Mouse (Mus musculus) layer of hippocampus, adult 11-12 months (tissue): ENCODE results near the gene 6030468B19Rik.

Experiments used
- DNase-seq: peaks from one replicate; pipeline ENCODE4 v3.0.0; 2022; ENCODE audit warnings: low spot score

Gene 6030468B19Rik

DNA sequence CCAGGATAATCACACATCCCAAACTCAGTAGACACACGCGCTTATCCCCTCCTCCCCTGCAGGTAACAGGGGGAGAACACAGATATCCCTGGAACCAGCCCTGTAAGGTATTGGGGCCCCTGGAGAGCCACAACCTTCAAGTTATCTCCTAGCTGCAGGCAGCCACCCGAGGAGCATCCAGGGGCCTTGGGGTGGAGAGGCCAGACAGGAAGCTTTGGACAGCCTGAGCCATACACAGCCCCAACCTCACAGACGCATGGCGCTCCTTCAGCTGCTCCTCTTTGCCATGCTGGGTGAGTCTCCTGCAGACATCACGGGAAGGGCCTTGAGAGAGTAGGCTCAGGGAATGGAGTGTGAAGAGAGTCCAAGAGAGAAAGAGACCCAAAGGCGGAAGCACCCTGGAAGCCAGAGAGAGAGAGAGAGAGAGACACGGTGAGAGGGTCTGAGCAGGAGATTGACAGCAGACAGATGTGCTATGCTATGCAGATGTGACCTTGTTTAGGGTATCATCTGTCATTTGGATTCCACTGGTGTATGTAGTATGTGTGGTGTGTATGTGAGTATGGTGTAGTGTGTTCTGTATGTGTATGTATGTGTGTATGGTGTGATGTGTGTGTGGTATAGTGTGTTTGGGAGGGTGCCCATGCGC is at the start of gene 6030468B19Rik:
TSS of gene 6030468B19Rik (plus strand) at position 150 of the 649 bp plus-strand sequence.
- DNase-seq, result no peak

DNA sequence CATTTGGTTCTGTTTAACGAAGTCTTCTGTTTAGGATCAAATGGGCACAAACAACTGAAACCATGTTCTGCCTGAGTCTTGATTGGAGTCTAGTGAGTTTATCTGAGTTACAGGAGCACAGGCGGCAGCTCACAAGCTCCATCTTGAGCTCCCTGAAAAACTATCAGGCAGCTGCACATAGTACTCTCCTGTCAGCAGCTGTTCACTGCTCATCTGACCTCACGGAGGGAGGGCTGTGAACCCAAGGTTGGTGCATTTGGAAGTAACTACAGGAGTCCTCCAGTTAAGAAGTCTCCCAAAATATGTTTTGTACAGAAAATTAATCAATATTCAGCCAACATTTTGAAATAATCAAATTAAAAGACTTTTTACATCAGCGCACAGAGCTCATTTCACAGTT is 48.8 kb upstream of the 6030468B19Rik start:
- DNase-seq, result no peak

DNA sequence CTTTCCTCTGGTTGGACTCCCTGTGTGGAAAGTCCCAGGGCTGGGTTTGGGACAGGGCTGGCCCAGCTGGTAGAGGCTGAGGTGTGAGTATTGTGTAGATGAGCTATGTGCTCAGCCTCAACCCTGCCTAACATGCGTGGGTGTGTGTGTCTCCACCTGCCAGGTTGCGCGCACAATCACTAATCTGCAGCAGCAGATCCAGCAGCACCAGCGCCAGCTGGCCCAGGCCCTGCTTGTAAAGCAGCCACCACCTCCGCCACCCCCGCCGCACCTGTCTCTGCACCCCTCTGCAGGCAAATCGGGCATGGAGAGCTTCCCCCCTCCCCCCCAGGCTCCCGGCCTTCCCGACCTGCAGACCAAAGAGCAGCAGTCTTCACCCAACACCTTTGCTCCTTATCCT is 48.0 kb upstream of the 6030468B19Rik start:
- peak; percentile 88 for DNase-seq

DNA sequence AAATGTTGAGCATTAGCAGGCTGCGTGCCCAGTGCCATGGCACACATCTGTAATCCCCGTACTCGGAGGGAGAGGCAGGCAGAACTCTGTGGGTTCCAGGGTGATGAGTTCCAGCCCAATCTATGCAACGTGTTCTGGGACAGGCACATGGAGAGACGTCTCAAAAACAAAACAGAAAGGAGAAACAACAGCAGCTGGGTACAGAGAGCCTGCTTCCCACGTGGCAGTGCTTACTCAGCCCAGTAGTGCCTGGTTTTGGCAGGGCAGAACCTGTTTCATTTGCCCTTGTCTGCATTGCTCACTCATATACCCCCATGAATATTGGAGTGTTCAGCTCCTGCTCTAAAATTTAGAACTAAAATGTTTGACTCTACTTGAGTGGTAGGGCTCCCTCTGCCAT is 45.9 kb upstream of the 6030468B19Rik start:
- DNase-seq, result no peak

DNA sequence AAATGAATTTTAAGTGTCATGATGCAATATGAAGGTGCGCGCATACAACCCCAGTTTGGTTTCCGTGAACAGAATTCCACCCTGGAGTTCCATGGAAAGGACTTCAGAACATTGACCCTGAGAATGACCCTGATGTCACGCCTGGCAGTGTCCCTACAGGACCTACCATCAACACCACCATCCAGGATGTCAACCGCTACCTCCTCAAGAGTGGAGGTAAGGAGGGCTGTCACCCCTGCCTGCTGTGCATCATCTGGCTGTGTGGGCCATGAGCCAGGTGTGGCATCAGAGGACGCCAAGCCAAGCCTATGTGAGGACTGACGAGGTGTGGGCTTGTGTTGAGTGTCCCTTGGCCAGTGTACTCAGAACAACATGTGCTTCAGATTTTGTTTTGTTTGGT is 41.6 kb upstream of the 6030468B19Rik start:
- DNase-seq, result no peak

DNA sequence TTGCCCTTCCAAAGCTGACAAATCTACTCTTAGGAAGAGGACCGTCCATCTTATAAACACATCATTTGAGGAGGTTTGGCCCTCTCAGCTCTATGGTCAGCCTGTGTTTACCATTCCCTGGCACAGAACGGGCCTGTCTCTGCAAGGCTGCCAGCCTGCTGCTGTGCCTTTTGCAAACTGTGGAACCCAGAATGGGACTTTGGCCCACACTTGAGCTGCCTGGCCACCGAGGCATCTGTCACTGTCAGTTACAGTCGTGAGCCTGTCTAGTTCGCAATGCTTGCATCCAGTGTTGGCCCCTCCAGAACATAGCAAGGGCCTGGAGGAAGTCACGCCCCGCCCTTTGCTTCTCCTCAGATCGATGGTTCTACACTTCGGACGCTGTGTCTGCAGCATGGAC is 38.2 kb upstream of the 6030468B19Rik start:
- DNase-seq, result no peak

DNA sequence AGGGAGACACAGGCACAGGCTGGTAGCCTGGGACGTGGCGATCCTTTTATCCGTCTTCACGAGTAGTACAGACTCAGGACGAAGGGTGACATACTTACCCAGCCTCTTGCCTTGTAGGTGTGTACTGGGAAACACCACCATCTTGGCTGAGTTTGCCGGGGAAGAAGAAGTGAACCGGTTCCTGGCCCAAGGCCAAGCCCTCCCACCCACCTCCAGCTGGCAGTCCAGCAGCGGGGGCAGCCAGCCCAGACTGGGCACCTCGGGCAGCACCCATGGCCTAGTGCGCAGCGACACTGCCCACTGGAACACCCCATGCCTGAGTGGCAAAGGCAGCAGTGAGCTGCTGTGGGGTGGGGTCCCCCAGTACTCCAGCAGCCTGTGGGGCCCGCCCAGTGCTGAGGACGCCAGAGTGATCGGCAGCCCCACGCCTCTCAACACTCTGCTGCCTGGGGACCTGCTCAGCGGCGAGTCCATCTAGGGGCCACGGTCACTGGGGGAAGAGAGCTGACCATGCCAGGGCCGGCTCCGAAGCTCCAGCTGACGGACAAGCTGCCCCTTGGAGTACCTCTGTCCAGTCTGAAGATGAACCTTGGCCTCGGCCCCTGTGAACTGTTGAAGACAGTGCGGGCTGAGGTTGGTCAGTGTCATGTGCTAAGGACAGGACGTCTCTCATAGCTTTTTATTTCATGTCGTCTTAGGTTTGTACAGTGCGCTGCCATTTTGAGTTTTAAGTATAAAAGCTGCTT is 36.9 kb upstream of the 6030468B19Rik start:
- no peak for DNase-seq

DNA sequence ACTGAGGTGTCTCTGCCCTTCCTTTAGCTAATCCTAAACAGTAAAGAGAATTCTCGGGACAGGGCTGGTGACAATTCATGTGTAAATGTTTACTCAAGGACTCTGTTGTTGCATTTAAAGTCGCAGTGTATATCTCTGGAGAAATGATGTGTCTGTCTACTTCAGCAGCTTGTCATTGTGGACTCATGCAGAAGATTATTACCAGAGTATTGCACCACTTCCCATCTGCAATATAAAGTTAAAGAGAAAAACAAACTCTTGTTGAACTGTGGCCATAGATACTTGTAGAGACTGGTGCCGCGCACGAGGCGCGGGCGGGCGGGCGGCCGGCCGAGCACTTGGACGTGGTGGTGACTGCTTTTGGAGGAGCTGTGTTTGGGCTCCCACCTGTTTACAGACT is 35.7 kb upstream of the 6030468B19Rik start:
- DNase-seq, result no peak

DNA sequence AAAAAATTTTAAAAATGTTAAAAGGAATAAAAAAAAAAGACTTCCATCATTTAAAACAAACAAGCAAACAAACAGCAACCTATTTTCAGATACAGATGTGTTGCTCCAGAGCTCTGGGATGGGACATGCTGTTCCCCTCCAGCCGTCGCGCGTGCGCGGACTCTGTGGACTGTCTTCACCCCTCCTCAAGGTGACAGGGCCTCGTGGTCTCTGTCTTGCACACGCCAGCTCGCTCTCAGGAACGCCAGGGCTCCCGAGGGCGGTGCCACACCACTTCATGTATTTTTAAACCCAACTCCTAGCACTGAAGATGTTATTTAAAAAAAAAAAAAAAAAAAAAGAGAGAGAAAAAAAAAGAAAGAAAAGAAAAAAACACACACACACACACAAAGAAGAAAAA is 35.2 kb upstream of the 6030468B19Rik start:
- DNase-seq, result no peak

DNA sequence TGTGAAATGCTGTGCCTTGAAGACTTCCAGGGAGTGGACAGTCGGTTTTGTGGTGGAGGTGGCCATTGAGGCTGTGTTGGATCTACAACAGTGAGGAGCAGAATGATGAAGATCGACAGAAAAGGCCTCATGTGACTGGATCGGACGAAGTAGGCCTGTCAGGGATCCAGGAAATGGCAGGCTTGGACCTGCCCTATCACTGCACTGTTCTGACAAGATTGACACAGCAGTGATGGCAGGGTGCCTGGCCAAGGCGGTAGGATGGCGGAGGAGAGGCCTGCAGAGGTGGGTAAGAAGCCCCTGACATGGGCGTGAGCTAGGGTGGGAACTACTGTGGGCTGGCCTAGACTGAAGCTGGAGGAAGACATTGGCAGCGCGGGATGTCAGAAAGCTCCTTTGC is 33.1 kb upstream of the 6030468B19Rik start:
- DNase-seq, result no peak

DNA sequence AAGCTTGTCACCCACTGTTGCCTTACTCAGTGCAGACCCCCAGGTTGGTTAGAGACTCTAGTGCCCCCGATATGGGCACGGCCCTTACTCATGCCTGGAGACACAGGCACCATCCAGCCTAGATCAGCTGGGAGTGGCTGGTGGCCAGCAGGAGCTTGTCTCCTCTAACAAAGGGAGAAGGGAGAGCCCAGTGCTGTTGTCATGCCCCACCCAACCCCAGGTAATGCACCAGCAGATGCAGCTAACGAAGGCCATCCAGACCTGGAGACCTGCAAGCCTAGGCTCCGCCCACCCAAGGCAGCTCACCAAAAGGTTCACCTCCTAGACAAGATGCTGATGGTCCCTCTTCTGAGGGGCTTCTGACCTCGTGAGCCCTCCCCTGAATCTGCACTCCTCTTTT is 32.1 kb upstream of the 6030468B19Rik start:
- no peak for DNase-seq

DNA sequence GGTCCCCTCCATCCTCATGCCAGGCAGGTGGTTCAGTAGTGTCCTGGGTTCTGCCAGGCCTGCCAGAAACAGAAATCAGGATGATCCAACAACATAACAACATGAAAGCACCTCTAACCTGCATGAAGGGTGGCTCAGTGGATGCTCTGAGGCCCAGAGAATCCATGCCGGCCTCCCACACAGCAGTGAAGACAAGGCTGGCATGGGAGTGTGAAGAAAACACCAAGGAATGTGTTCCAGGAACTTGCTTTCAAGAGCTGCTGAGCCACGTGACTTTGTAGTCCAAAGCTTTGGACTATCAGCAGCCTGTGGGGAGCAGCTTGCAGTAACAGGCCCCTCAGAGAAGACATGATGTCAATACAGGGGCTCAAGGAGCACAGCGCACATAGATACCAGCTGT is 31.2 kb upstream of the 6030468B19Rik start:
- DNase-seq, result no peak

DNA sequence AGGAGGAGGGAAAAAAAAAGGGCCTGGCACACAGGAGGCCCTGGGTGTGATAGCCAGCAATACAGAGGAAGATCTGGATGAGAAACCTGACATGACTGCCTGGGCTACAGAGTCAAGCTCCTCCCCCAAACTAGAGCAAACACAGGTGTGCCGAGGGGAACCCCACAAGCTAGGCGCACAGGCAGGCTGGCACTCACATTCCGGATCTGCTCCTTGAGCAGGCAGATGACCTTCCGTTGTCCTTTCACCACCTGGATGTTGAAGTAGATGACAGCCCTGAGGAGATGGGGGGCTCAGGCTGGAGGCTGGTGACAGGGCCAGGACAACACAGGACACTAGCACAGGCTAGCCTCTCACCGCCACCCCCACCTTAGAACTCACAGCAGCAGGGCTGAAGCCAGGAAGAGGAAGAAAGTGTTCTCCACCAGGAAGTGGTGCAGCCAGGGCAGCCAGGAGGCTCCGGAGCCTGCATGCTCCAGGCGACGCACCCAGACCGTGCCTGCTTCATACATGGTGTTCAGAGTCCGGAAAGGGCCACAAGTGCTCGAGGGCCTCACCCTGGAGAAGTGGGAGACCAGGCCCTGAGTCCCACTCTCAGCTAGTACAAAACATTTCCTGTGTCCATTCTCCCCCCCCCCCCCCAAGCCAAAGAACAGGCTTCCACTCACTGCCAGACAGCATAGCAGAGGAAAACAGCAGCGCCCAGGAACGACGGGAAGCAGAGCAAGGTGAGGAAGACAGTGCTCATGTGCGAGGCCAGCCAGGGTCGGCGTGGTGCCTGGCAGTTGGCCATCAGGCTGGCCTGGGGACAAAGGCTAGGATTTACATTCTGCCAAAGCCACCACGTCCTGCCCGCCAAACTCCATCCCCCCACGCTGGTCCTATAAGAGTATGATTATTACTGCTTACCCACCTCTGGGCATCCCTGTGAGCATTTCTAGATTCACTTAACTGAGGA is 28.5 kb upstream of the 6030468B19Rik start:
- no peak for DNase-seq

DNA sequence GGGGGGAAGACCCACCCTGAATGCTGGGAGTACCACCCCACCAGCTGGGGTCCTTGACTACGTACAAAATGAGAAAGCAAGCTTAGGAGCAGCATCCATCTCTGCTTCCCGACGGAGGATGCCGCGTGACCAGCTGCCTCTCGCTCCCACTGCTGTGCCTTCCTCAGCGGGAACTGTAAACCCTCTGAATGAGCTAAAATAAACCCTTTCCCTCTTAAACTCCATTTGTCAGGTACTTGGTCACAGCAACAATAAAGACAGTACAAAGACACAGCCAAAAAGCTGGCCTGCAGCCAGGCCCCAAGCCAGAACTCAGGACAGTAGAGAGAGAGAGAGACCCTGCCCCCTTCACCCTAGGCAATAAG is 27.8 kb upstream of the 6030468B19Rik start:
- no peak for DNase-seq

DNA sequence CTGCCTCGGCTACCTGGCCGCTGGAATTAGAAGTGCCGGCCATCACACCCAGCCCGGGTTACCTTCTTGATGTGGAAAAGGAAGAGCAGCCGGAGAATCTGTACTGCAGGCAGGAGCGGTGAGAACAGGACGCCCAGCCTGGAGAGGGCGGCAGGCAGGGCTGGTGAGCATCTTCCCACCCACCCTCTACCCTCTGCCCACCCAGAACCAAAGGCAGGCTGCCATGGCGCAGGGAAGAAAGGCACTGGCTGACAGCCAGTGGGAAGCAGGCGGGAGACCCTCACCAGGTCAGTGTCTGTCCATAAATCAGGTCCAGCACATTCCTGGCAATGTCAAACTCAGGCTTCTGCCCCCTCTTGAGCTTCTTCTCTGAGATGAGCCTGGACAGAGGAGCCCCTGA is 27.1 kb upstream of the 6030468B19Rik start:
- DNase-seq, result no peak

DNA sequence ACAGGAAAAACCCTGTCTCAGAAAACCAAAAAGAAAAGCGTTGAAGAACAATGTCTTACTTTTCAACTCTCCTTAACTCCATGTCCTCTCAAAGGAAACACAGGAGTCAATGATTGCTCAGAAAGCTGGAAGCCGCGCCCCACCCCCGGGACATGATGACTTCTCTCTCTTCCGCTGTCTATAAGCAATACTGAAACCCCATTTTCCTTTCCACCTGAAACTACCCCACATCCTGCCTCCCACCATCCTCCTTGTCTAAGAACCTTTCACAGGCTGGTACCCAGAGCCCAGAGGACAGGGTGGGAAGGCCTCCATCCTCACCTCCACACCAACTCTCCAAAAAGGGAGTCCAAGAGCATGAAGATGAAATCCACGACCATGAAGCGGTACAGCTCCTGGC is 25.1 kb upstream of the 6030468B19Rik start:
- DNase-seq, result no peak

DNA sequence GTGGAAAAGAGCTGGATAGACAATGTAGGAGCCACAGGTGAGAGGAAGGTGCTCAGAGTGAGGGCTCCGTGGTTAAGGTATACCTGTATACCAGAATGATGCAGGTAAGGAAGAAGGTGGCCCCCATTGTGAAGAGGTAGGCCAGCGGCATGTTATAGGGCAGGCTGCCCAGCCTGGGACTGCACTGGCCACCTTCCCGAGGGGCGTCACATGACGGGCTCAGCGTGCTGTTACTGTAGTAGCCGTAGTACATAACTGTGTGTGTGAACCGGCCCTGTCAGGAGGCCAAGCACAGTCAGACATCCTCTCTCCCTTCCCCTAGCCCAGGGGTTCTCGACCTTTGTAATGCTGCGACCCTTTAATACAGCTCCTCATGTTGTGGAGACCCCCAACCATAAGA is 22.5 kb upstream of the 6030468B19Rik start:
- no peak for DNase-seq

DNA sequence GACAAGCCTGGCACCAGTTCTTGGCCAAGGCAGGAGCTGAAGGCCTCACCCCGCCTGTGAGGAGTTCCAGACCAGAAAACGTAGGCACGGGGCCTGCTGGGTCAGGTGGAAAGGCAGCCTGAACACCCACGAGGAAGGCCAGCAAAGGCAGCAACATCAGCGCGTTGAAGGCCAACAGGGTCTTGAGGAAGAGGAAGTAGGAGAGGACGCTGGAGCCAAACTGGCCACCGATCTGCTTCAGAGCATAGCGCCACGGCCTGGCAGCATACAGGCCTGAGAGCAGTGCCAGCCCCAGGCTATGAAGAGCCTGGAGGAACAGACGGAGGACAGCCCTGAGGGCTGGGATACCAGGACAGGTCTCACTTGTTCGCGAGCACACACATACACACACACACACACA is 21.9 kb upstream of the 6030468B19Rik start:
- no peak for DNase-seq

DNA sequence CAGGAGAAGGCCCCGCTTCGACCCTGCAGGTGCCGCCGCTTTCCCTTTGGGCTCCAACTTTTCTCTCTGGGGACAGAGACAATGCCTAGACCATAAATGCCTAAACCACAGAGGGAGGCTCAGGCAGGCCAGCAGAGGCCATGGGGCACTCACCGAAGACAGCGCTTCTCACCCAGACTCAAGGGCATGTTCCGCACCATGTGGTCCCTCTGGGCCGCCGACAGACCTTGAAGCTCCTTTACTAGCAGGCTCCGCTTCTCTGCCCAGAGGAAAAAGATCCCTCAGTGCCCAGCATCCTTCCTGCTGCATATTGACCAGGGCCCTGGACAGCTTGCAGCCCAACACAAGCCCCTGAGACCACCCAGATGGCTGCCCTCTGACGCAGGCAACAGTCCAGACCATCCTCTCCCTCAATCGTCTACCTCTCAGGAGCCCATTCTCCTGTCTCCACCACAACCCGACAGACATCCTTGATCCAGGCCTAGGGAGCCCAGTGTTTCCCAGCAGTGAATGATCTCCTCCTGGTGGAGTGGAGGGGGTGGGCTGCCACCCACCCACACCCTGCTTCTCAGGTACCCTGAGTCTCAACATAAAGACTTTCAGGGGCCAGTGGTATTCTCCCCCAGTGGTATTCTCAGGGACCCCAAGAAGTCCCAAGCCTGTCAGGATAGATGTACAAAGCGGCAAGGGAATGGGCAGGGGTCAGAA is 21.2 kb upstream of the 6030468B19Rik start:
- DNase-seq, result no peak

DNA sequence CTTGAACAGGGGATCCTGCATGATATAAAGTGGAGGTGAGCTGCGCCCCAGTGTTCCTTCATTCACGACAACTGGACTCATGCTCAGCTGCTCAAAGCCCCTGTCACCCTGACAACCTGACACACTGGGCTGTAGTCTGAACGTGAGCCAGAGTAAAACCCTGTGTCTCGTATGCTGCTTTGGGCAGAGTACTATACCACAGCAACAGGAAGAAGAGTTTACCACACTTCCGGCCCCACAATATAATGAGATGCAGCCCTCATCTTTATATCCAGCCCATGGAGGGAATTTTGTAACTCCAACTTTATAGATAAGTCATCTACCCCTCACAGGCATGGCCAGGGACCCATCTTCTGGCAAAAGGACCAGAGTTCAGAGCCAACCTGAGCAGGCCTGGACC is 20.3 kb upstream of the 6030468B19Rik start:
- DNase-seq, result no peak

DNA sequence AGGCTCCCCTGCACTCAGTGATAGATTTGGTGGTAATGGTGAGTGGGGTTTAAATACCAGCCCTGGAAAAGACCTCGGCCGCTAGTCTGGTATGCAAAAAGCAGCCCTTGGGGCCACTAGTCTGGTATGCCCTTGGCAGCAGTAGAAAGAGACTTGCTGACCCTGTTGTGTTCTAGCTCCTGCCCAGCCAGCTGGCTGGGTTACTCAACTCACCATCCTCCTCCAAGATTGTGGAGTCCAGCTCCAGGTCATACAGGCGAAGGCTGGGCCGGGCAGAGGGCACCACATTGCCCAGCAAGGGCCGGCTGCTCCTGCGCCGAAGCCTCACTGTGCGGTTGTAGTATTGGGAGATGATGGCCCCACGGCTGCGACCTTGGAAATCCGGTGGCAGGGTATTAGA is 19.4 kb upstream of the 6030468B19Rik start:
- DNase-seq, result no peak

DNA sequence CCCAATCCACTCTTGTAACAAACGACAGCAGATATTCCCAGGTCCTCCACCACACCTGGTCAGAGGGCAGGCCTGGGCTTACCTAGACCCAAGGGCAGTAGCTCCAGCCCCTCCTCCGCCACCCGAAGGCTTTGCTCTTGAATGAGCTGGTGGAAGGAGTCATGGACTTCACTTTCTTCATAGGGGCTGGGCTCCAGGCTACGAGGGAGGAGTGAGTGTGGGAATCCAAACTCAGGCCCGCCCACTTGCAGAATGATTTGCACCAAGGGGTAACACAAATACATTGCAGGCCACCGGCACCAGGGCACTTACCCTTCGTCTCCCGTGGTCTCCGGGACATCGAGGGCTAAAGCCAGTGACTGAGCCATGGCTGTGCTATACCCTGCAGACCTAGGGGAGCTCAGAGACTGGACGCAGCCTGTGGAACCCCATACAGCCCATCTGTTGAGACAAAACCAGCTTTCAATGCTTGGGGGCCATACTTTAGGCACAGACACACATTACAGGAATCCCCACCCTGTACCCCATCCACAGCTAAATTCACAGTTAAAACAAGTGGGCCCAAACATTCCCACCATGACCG is 18.5 kb upstream of the 6030468B19Rik start:
- DNase-seq, result no peak
